Mouse (Mus musculus): ENCODE results near the gene Pcp4. TPM values are rescaled to one million over a fixed set of nuclear protein-coding genes. Genes with fewer than 3 reads are reported as not detected.

Pcp4 gene
- polyA plus RNA-seq, 1 experiment from 2014 or later: 42.9 TPM

DNA sequence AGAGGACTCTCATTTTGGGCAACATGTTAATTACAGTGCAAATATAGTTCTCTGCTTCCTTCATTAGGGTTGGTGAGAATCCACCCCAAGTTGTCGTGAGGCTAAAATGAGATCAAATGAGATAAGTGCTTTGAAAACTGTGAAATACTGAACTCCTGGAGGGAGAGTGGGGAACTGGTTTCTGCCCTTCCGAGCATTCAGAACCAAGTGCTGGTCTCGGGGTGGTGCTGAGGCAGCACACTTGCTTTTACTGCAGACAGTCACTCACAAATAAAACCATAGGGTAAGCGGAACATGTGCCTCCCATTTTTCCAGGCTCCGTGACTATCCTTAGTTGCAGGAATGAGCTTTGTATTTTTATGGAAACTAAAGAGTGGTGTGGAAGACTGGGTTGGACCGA is 26.7 kb downstream of the Pcp4 start:
- H3K27ac ChIP-seq: no peak overlapping the region
- no peak overlapping the region for H3K4me2 ChIP-seq (replicated peaks)
- WGBS: 87% methylated on average over 6 of the region's 6 CpGs
- H3K4me1 ChIP-seq: no peaks in the 10 kb centered on the region
- H3K27me3 ChIP-seq (replicated peaks): no peaks in the 10 kb centered on the region
- H3K9me3 ChIP-seq: no peaks in the 10 kb centered on the region
- H3K9ac ChIP-seq: no peak overlapping the region
- H3K4me3 ChIP-seq: no peak overlapping the region
- no peak for ATAC-seq (ENCODE audit: low FRiP score, low read depth)
- no peaks in the 10 kb centered on the region for H3K36me3 ChIP-seq

DNA sequence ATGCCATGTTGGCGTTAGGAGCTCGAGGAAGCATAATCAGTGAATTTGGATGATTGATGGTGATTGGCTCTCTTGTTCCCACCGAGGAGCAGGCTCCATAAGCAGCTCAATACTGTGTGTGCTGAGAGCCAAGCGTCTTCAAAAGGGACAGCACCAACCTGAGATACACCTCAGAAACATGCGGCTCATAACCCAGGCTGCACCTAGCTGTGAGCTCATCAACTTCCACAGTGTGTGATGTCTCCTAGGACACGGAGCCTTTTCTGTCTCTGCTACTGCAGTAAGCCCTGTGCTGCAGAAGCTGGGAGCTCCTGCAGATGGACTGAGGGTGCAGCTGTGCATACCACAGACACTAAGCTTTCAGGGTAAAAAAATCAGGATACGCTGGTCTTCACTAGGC is 31.5 kb downstream of the Pcp4 start:
- H3K4me2 ChIP-seq (replicated peaks): no peak overlapping the region
- H3K9me3 ChIP-seq: no peaks in the 10 kb centered on the region
- H3K4me1 ChIP-seq: no peaks in the 10 kb centered on the region
- H3K27ac ChIP-seq: no peak overlapping the region
- ATAC-seq (ENCODE audit: low FRiP score, low read depth): no peak
- no peak overlapping the region for H3K4me3 ChIP-seq
- WGBS: 60% methylated on average over 7 of the region's 7 CpGs
- no peaks in the 10 kb centered on the region for H3K36me3 ChIP-seq
- no peak overlapping the region for H3K9ac ChIP-seq
- no peaks in the 10 kb centered on the region for H3K27me3 ChIP-seq (replicated peaks)

DNA sequence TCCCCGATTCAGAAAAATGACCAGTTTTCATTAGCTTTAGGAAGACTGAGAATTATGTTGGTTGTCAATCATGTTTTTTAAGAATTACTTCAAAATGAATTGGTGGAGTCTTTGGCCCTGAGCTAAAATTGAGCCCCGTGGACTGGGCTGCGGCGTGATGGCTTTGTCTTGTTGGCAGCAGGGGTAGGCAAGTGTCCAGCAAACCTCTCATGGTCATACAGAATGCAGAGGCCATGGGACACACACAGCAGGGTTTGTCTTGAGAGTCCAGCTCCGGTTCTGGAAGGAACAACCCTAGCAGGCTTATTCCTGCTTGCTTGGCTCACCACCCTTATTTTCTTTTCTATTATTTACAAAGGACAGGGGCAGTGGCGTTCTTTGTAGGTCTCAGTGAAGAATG is 33.8 kb downstream of the Pcp4 start:
- H3K27me3 ChIP-seq (replicated peaks): no peaks in the 10 kb centered on the region
- WGBS: 85% methylated on average over 6 of the region's 6 CpGs
- no peak overlapping the region for H3K4me3 ChIP-seq
- ATAC-seq (ENCODE audit: low FRiP score, low read depth): no peak
- H3K9me3 ChIP-seq: no peaks in the 10 kb centered on the region
- no peak overlapping the region for H3K9ac ChIP-seq
- H3K4me1 ChIP-seq: no peaks in the 10 kb centered on the region
- no peak overlapping the region for H3K27ac ChIP-seq
- no peaks in the 10 kb centered on the region for H3K36me3 ChIP-seq
- no peak overlapping the region for H3K4me2 ChIP-seq (replicated peaks)

DNA sequence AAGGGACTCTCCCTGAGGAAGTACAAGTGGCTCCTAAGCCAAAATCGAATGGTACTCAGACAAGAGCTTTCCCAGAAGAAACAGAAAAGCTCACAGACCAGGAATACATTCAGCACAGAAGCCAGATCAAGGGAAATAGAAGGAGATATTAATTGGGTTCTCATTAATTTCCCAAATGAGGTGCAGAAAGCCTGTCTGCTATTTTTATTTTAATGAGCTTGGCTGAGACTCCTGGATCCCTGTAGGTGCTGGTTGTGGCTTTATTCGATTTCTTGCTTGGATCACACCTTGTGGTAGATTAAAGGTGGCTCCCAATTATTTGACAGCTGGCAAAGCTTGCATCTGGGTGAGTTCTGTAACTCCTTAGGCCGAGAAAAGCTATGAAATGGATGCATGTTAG is 35.2 kb downstream of the Pcp4 start:
- H3K36me3 ChIP-seq: no peaks in the 10 kb centered on the region
- H3K4me3 ChIP-seq: no peak overlapping the region
- H3K27ac ChIP-seq: no peak overlapping the region
- no peaks in the 10 kb centered on the region for H3K4me1 ChIP-seq
- H3K4me2 ChIP-seq (replicated peaks): no peak overlapping the region
- WGBS: 78% methylated on average over 3 of the region's 3 CpGs
- no peaks in the 10 kb centered on the region for H3K27me3 ChIP-seq (replicated peaks)
- no peak for ATAC-seq (ENCODE audit: low FRiP score, low read depth)
- no peak overlapping the region for H3K9ac ChIP-seq
- H3K9me3 ChIP-seq: no peaks in the 10 kb centered on the region

DNA sequence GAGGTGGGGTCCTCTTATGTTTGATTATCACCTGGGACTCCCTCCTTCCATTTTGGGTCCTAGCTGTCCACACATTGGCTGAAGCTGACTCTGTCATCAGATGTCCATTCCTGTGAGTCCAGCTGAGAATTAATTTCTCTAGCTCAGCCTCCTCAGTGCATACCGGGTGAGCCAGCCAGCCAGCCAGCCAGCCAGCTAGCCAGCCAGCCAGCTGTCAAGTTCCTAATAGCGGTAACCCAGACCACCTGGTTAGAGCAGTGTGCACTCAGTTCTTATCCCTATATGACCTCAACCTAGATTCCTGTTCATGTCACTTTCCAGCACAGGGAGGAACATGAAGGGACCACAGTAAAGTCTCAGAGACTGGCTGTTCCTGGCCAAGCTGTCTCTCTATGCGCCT is 47.1 kb downstream of the Pcp4 start:
- H3K4me3 ChIP-seq: no peak overlapping the region
- H3K4me2 ChIP-seq (replicated peaks): no peak overlapping the region
- 81% methylated on average over 3 of the region's 3 CpGs for WGBS
- no peaks in the 10 kb centered on the region for H3K9me3 ChIP-seq
- H3K27me3 ChIP-seq (replicated peaks): no peaks in the 10 kb centered on the region
- H3K36me3 ChIP-seq: no peaks in the 10 kb centered on the region
- H3K9ac ChIP-seq: no peak overlapping the region
- H3K27ac ChIP-seq: no peak overlapping the region
- ATAC-seq (ENCODE audit: low FRiP score, low read depth): no peak
- H3K4me1 ChIP-seq: no peaks in the 10 kb centered on the region

DNA sequence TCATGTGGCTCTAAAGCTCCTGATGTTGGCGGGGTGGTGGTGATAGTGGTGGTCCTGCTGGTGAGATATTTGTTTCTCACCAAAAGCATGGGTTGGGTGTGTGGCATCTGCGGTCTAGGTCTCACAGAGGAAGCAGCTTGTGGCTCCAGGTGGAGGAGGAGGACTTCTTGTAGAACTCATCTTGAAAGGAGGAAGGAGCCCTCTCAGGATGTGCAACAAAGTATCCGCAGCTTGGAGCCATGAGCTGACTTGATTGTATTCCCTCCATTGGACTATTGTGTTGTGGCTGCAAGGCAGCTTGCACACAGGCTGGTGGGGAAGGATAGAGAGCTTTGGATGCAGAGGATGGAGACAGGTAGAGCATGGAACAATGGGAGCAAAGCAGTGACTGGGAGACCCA is 60.1 kb downstream of the Pcp4 start:
- Histone ChIP-seq H3K4me1 (no peaks in the 10 kb centered on the region), H3K4me3 (no peak overlapping the region), H3K27ac (no peak overlapping the region), H3K9me3 (no peaks in the 10 kb centered on the region), H3K4me2 (replicated peaks) (no peak overlapping the region), H3K36me3 (no peaks in the 10 kb centered on the region), H3K27me3 (replicated peaks) (no peaks in the 10 kb centered on the region), H3K9ac (no peak overlapping the region)
- no peak for ATAC-seq (ENCODE audit: low FRiP score, low read depth)
- WGBS: 87% methylated on average over 3 of the region's 3 CpGs

DNA sequence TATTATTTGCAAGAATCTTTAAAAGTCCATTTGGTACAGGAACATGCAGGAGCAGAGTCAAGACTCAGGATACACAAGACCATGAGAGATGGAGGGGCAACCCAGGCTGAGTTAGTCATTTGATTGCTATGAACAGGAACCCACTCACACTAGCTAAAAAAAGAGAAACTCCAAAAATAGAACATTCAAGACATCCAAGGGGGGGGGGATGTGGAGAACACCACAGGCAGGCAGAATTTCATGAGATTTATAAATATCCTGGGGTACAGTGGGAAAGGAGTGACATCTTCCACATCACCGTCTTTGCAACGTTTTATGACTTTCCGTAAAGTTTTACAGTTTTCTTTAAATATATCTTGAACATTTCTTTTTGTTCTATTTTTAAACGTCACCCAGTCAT is 61.1 kb downstream of the Pcp4 start:
- H3K27ac ChIP-seq: no peak overlapping the region
- 90% methylated on average over 4 of the region's 4 CpGs for WGBS
- no peak overlapping the region for H3K4me3 ChIP-seq
- no peak for ATAC-seq (ENCODE audit: low FRiP score, low read depth)
- no peaks in the 10 kb centered on the region for H3K9me3 ChIP-seq
- H3K36me3 ChIP-seq: no peaks in the 10 kb centered on the region
- no peak overlapping the region for H3K9ac ChIP-seq
- no peak overlapping the region for H3K4me2 ChIP-seq (replicated peaks)
- no peaks in the 10 kb centered on the region for H3K27me3 ChIP-seq (replicated peaks)
- no peaks in the 10 kb centered on the region for H3K4me1 ChIP-seq

DNA sequence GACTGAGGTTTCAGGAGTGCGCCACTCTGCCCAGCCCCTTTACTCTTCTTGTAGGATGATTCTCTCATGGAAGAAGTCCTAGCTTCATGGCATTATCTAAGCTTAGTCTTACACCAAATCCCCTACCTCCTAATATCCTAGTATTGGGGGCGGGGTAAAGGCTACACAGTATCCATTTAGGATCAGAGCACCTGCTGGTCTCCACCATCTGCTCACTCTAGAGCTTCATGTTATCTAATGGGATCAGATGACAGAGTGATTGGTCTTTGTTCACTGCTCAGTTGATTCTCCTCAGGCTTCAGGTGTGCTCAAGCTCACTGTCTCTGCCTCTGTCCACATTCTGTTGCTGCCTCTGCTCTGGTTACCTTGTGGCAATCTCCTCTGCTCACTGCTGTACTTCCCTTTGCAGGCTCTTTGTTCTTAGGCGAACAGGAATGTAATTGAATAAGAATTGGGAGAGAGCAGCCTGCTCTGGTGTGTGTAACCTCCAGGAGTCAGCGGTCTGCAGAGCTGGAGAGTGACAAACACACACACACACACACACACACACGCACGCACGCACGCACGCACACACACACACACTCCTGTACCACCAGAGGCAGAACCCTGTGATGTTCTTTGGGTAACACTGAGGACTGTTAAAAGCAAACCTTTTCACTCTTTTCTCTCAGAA is 62.6 kb downstream of the Pcp4 start:
- H3K36me3 ChIP-seq: no peaks in the 10 kb centered on the region
- WGBS: 71% methylated on average over 9 of the region's 9 CpGs
- H3K27ac ChIP-seq: no peak overlapping the region
- H3K4me3 ChIP-seq: no peak overlapping the region
- no peaks in the 10 kb centered on the region for H3K9me3 ChIP-seq
- H3K9ac ChIP-seq: no peak overlapping the region
- no peaks in the 10 kb centered on the region for H3K4me1 ChIP-seq
- H3K27me3 ChIP-seq (replicated peaks): no peaks in the 10 kb centered on the region
- ATAC-seq (ENCODE audit: low FRiP score, low read depth): no peak
- H3K4me2 ChIP-seq (replicated peaks): no peak overlapping the region

DNA sequence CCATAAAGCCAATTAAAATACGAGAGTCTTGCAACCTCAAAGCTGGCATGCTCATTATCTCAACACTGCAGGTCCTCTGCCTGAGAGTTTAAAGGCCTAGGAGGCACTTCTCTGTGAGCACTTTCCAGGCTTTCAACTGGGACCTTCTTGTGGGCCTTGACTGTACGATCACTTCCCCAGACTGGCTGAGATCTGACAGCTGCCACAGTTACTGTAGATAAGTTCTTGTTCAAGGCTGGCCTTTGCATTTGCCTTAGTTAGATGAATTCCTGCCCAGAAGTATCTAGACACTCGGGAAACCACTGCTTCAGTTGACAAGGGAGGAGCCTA is 63.1 kb downstream of the Pcp4 start:
- Histone ChIP-seq H3K4me1 (no peaks in the 10 kb centered on the region), H3K4me2 (replicated peaks) (no peak overlapping the region), H3K9me3 (no peaks in the 10 kb centered on the region), H3K36me3 (no peaks in the 10 kb centered on the region), H3K4me3 (no peak overlapping the region), H3K9ac (no peak overlapping the region), H3K27me3 (replicated peaks) (no peaks in the 10 kb centered on the region), H3K27ac (no peak overlapping the region)
- WGBS: 50% methylated on average over 3 of the region's 3 CpGs
- ATAC-seq (ENCODE audit: low FRiP score, low read depth): no peak

DNA sequence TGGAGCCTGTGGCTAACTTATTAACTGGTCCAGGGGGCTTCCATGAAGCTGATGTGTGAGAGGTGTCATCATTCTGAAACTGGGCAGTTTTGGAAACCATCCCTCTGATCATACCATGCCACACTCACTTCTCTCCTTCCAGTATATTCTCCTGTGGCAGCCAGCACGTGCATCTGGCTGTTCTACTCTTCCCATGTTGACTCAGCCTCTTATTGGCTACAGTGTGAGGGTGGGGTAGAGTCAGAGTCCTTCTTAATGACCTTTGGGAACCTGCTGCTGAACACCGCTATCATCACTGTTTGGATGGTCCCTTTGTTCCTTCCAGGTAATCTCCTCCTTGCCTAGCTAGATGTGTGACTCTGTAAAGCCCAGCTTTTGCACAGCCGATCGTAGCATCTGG is 63.6 kb downstream of the Pcp4 start:
- H3K4me3 ChIP-seq: no peak overlapping the region
- no peaks in the 10 kb centered on the region for H3K27me3 ChIP-seq (replicated peaks)
- ATAC-seq (ENCODE audit: low FRiP score, low read depth): no peak
- 83% methylated on average over 4 of the region's 4 CpGs for WGBS
- no peaks in the 10 kb centered on the region for H3K9me3 ChIP-seq
- no peak overlapping the region for H3K9ac ChIP-seq
- H3K4me1 ChIP-seq: no peaks in the 10 kb centered on the region
- H3K27ac ChIP-seq: no peak overlapping the region
- no peaks in the 10 kb centered on the region for H3K36me3 ChIP-seq
- no peak overlapping the region for H3K4me2 ChIP-seq (replicated peaks)

DNA sequence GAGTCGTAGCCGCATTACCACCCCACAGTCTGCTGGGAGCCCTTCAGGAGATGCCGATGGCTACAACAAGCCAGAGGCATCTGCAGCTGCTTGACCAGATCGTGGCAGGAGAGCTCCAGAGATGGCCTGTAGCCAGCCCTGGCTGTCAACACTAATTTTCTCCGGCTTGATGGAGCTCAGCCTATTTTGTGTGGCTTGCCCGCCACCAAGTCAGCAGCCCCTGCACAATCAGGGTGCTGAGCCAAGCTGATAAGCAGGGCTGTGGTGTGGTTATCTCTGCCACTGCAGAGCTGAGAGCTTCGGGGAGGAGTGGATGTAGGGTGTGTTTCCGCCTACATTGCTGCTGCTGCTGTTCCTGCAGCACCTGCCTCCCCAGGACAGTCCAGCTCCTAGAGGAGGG is 66.3 kb downstream of the Pcp4 start:
- H3K9me3 ChIP-seq: no peaks in the 10 kb centered on the region
- H3K9ac ChIP-seq: no peak overlapping the region
- no peak overlapping the region for H3K4me2 ChIP-seq (replicated peaks)
- H3K36me3 ChIP-seq: no peaks in the 10 kb centered on the region
- H3K27ac ChIP-seq: no peak overlapping the region
- H3K4me3 ChIP-seq: no peak overlapping the region
- ATAC-seq (ENCODE audit: low FRiP score, low read depth): no peak
- 86% methylated on average over 8 of the region's 8 CpGs for WGBS
- no peaks in the 10 kb centered on the region for H3K27me3 ChIP-seq (replicated peaks)
- no peaks in the 10 kb centered on the region for H3K4me1 ChIP-seq

DNA sequence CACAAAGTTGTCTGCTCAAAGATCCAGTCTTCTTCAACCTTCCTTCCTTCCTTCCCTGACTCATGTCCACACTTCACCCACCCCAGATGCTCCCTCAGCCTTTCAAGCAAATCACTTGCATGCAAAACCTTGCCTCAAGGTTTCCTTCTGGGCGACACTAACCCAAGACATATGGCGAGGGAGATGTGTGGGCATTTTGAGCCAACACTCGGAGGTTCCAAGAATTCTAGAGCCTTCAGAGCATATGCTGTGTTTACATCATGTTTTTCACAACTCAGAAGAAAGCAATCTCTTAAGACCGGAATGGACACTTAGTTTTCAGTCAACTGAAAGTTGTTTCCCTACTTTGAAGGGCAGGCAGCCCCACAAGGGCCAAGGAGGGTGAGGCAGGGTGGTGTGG is 67.9 kb downstream of the Pcp4 start:
- H3K36me3 ChIP-seq: no peaks in the 10 kb centered on the region
- 87% methylated on average over 4 of the region's 4 CpGs for WGBS
- H3K9ac ChIP-seq: no peak overlapping the region
- H3K27me3 ChIP-seq (replicated peaks): no peaks in the 10 kb centered on the region
- no peak overlapping the region for H3K4me3 ChIP-seq
- H3K4me1 ChIP-seq: no peaks in the 10 kb centered on the region
- H3K9me3 ChIP-seq: no peaks in the 10 kb centered on the region
- ATAC-seq (ENCODE audit: low FRiP score, low read depth): no peak
- H3K4me2 ChIP-seq (replicated peaks): no peak overlapping the region
- no peak overlapping the region for H3K27ac ChIP-seq

DNA sequence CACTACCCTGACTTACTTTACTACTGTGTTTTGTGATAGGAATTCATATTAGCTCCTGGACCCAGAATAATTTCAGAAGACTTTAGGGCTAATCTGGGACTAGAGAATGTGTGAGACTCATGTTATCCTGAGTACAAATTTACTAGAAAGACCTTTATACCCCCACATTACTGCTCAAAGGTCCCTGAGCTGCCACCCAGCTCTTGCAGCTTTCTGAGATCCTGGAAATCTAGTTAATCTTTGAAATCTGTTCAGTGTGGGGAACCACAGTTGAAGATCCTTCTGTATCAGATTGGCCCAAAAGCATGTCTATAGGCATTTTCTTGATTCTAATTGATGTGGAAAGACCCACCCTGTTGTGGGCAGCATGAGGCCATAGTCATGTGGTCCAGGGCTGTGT is 69.0 kb downstream of the Pcp4 start:
- H3K4me3 ChIP-seq: no peak overlapping the region
- H3K4me2 ChIP-seq (replicated peaks): no peak overlapping the region
- no peak for ATAC-seq (ENCODE audit: low FRiP score, low read depth)
- H3K9me3 ChIP-seq: no peaks in the 10 kb centered on the region
- no peak overlapping the region for H3K27ac ChIP-seq
- no peaks in the 10 kb centered on the region for H3K36me3 ChIP-seq
- no peaks in the 10 kb centered on the region for H3K4me1 ChIP-seq
- H3K9ac ChIP-seq: no peak overlapping the region
- no peaks in the 10 kb centered on the region for H3K27me3 ChIP-seq (replicated peaks)

Measured in neural tube, embryonic 12.5 days (tissue).